Mouse (Mus musculus) adrenal gland, postnatal 25 days (tissue): Measurements from ENCODE around the gene Adh5. TPM values are rescaled to one million over a fixed set of nuclear protein-coding genes. Genes with fewer than 3 reads are reported as not detected.
A peak's percentile ranks its signal among the peaks of the same experiment; 100 is the strongest.
"Not testable (repeated sequence)": the region's sequence is repeated elsewhere in the genome, so short reads cannot be mapped to it uniquely, and the experiment has no call there.

Experiments used
- DNase-seq: peaks from one replicate; pipeline ENCODE4 v3.0.0; 2021; ENCODE audit warnings: mixed read lengths
- total RNA-seq: library from RNA; stranded (reverse); gene quantifications from 2 replicates; pipeline ENCODE4 v1.2.3, GENCODE M21; 2021

Adh5 gene
- total RNA-seq, 1 experiment from 2014 or later = 196 TPM

GRCm38 (mm10) chr3:138460260-138460659 lies 17.4 kb downstream of the Adh5 start:
- no peak for DNase-seq

- DNase-seq = no peak
These were observed 18.9 kb downstream of the Adh5 start for GRCm38 (mm10) chr3:138461832-138462231.

DNA sequence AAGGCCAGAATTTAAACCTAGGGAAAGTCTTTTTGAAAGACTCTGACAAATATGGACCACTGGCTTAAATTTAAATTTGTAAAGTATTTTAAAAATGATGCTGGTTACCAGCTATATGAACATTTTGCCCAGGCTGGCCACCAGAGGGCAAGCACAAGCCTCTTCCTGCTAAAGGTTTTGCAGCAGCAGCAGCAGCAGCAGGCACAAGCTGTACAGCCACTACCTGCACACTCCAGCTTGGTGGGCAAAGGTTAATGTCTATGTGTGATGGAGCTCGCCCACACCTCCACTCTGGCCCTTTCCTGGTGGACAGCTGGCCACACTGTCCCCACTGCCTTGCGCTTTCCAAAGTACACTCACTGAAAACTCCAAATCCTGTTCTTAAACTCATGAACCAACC lies 20.2 kb downstream of the Adh5 start:
- DNase-seq = no peak

GRCm38 (mm10) chr3:138463807-138464206 lies 20.9 kb downstream of the Adh5 start:
- no peak for DNase-seq

DNA sequence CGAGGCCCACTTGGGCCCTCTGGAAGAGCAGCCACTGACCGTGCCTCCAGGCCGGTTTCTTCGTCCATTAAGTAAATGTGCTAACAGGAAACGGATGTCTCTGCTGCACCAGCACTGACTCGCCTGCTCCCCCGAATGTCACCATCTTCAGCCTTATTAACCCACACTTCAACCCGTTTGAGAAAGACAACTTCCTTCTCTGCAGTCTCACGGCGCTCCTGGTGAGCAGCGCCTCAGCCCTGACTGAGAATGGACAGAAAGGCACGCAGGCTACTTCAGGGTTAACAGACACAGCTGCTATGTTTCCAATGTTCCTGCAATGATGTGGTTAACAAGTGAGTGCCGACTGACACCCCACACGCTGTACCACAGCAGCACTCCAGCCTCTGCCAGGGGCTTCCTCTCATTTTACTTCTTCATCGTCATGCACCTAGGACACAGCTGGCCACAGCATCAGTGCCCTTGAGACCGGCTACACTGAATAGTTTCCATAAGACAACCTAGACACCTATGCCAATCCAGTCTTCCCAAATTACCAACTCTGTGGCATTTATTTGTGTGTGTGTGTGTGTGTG lies 21.8 kb downstream of the Adh5 start:
- no peak for DNase-seq

DNA sequence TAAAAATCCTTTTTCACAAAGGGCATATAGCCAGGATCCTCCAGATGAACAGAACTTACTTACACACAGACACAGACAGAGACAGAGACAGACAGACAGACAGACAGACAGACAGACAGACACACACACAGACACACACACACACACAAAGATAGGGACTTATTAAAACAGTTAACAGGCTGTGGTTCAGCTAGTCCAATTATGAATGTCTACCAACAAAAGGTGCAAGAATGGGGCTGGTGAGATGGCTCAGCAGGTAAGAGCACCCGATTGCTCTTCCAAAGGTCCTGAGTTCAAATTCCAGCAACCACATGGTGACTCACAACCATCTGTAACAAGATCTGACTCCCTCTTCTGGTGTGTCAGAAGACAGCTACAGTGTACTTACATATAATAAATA lies 23.8 kb downstream of the Adh5 start:
- DNase-seq = not testable (repeated sequence)

GRCm38 (mm10) chr3:138471066-138471465 lies 28.2 kb downstream of the Adh5 start:
- DNase-seq = no peak

DNA sequence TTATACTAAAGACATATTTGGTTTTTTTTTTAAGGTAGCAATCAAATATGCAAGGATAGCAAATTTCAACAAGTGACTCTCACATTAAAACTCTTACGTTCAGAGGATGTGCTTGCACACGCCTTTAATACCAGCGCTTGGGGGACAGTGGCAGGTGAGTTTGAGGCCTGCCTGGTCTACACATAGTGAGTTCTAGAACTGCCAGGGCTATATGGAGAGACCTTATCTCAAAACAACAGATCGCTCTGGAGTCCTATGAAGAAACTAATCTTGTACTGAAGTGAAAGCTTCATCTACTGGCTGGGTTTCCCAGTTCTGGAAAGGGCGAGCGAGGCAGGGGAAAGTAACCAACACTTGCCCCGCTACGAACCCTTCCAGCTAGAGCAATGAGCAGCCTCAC lies 36.6 kb downstream of the Adh5 start:
- DNase-seq = no peak

- no peak for DNase-seq
These were observed 38.8 kb downstream of the Adh5 start for GRCm38 (mm10) chr3:138481526-138482284.

GRCm38 (mm10) chr3:138483240-138483639 lies 40.3 kb downstream of the Adh5 start:
- DNase-seq = no peak

DNA sequence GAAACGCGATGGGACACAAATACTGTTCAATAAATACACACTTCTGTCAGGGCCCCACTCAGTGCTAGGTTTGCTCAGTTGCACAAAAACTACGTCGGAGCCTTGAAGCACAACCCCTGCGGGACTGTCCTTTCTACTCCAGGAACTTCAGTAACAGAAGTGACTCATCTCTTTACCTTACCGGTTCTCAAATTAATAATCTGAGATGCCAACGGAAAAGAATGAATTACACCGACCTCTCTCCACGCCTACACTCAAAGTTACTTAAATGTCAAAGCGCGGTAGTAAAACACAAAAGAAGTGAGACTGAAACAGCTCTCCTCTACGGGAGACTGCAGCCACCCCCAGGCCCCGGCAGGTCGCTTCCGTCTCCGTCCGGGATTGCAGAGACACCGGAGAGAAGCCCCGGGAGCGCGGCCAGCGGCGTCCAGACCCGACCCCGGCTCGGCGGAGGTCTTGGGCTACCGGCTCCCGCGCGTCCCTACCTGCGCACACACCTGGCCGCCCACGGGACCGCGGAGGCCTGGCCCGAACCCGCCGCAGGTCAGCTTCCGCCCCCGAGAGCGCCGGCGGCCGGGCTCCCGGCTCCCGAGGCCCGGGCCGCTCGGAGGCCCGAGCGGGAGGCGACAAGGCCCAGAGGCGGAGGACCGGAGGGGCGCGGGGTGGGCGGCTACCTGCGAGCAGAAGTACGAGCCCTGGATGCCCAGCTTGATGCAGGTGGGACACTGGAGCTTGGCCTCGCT lies 45.9 kb downstream of the Adh5 start:
- peak; percentile 49 for DNase-seq

DNA sequence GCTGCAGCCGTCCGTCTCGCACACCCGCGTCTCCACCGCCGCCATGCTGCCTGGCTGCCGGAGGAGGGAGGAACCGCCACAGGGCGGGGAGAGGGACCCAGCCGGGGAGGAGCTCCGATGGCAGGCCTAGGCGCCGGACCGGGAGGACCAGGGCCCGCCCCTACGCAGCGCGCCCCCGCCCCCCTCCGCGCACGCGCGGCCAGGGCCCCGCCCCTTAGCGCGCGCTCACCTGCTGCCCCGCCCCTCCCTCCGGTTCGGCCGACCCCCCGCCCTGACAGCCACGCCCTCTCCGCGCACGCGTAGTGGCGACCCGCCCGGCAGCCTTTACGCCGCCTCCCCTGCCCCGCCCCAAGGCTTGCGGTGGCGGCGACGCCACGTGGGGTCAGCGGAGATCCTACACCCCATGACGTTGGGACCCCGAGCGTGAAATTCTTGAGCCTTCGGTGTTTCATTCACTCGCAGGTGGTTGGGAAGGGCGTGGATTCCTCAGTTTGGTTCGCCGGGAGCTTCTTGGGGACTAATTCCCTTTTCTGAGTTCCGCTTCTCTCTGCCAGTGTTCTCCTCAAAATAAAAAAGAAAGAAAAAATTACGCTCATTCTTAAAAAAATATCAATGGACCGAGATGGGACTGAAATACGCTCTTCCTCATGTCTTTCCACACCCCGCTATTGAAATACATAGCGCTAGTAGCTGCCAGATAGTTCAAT lies 46.6 kb downstream of the Adh5 start, which contains the start of gene Metap1:
TSS of gene Metap1 (minus strand) at position 189 of the 707 bp plus-strand sequence.
- DNase-seq = peak; percentile 100

- DNase-seq = no peak
These were observed 47.1 kb downstream of the Adh5 start for GRCm38 (mm10) chr3:138490034-138490337.

DNA sequence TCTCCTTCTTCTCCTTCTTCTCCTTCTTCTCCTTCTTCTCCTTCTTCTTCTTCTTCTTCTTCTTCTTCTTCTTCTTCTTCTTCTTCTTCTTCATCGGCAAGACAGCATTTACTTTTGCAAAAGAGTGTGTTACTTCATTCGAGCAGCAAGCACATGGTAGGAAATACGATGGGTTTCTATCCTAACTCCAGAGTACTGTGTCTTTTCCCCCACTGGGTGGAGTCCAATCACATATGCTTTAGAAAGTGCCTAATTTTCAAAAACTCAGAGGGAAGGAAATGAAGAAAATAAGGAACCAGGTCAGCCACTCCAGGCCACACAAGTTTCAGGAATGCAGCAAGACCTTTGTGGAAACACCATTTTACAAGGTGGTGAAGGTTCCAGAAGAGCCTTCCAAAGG lies 50.8 kb downstream of the Adh5 start:
- DNase-seq = no peak

GRCm38 (mm10) chr3:138494565-138494964 lies 51.7 kb downstream of the Adh5 start:
- no peak for DNase-seq

- DNase-seq = no peak
These were observed 52.6 kb downstream of the Adh5 start for GRCm38 (mm10) chr3:138495166-138496145.

DNA sequence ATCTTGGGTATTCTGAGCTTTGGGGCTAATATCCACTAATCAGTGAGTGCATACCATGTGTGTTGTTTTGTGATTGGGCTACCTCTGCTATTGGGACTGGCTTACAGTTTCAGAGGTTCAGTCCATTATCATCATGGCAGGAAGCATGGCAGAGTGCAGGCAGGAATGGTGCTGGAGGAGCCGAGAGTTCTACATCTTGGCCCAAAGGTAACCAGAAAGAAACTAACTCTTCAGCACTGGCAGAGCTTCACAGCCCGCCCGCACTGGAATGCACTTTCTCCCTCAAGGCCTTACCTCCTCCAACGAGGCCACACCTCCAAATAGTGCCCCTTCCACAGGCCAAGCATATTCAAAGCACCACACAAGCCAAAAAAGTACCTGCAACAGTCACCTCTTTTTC lies 55.8 kb downstream of the Adh5 start:
- no peak for DNase-seq

GRCm38 (mm10) chr3:138499854-138500740 lies 57.2 kb downstream of the Adh5 start:
- no peak for DNase-seq

GRCm38 (mm10) chr3:138503754-138504153 lies 60.9 kb downstream of the Adh5 start:
- DNase-seq = no peak
